Mouse (Mus musculus) adrenal gland, postnatal 36 days (tissue): ENCODE data around the gene Habp4. TPM values are rescaled to one million over a fixed set of nuclear protein-coding genes. Genes with fewer than 3 reads are reported as not detected.

Experiments
- DNase-seq, 2 experiments: peaks; one replicate each; pipeline ENCODE4 v3.0.0; 2021; ENCODE audit warnings: mixed read lengths in 1 of 2
- total RNA-seq, 2 experiments: library from RNA; stranded (reverse); gene quantifications; 2 replicates each; pipeline ENCODE4 v1.2.3; 2021

Habp4 gene
- total RNA-seq, 2 experiments from 2014 or later, result 25.8 to 27.3 TPM

GRCm38 (mm10) chr13:64178000-64178399 lies 16.4 kb downstream of the Habp4 start:
- no peak for DNase-seq

- DNase-seq, result no peak
Observed at GRCm38 (mm10) chr13:64178746-64179652, 17.4 kb downstream of the Habp4 start.

- no peak for DNase-seq
Observed at GRCm38 (mm10) chr13:64180300-64180699, 18.7 kb downstream of the Habp4 start.

- peak; percentile 71 for DNase-seq
Observed at GRCm38 (mm10) chr13:64180888-64181287, 19.3 kb downstream of the Habp4 start.

- DNase-seq, result no peak
Observed at GRCm38 (mm10) chr13:64182091-64182490, 20.5 kb downstream of the Habp4 start.

- DNase-seq, result no peak
Observed at GRCm38 (mm10) chr13:64183583-64183982, 22.0 kb downstream of the Habp4 start.

GRCm38 (mm10) chr13:64184361-64184760 lies 22.7 kb downstream of the Habp4 start:
- DNase-seq, result no peak

GRCm38 (mm10) chr13:64185176-64185575 lies 23.6 kb downstream of the Habp4 start:
- no peak for DNase-seq

GRCm38 (mm10) chr13:64185586-64185985 lies 24.0 kb downstream of the Habp4 start:
- DNase-seq, result no peak

- DNase-seq, result peak; percentile 30 to 43
Observed at GRCm38 (mm10) chr13:64186516-64186915, 24.9 kb downstream of the Habp4 start.

GRCm38 (mm10) chr13:64187065-64187464 lies 25.4 kb downstream of the Habp4 start:
- no peak for DNase-seq

- no peak for DNase-seq
Observed at GRCm38 (mm10) chr13:64197899-64198298, 36.3 kb downstream of the Habp4 start.

GRCm38 (mm10) chr13:64198310-64198709 lies 36.7 kb downstream of the Habp4 start:
- DNase-seq, result no peak

GRCm38 (mm10) chr13:64200911-64201310 lies 39.3 kb downstream of the Habp4 start:
- DNase-seq, result no peak

- peak; percentile 12 to 18 for DNase-seq
Observed at GRCm38 (mm10) chr13:64204726-64205125, 43.1 kb downstream of the Habp4 start.

- no peak for DNase-seq
Observed at GRCm38 (mm10) chr13:64205186-64205585, 43.6 kb downstream of the Habp4 start.

- DNase-seq, result no peak
Observed at GRCm38 (mm10) chr13:64208146-64208545, 46.5 kb downstream of the Habp4 start.

GRCm38 (mm10) chr13:64211995-64212603 lies 50.5 kb downstream of the Habp4 start:
- DNase-seq, result no peak

GRCm38 (mm10) chr13:64214891-64215290 lies 53.3 kb downstream of the Habp4 start:
- no peak for DNase-seq

- no peak for DNase-seq
Observed at GRCm38 (mm10) chr13:64225738-64226137, 64.1 kb downstream of the Habp4 start.

GRCm38 (mm10) chr13:64226725-64227124 lies 65.1 kb downstream of the Habp4 start:
- no peak for DNase-seq

GRCm38 (mm10) chr13:64233139-64233538 lies 71.5 kb downstream of the Habp4 start:
- DNase-seq, result no peak

- no peak for DNase-seq
Observed at GRCm38 (mm10) chr13:64235062-64235715, 73.6 kb downstream of the Habp4 start.
